Mouse (Mus musculus): Measurements from ENCODE around the gene Atg16l2. TPM values are rescaled to one million over a fixed set of nuclear protein-coding genes. Genes with fewer than 3 reads are reported as not detected.
A peak's percentile ranks its signal among the peaks of the same experiment; 100 is the strongest.

Gene Atg16l2
- polyA plus RNA-seq, 1 experiment = 0.17 TPM

DNA sequence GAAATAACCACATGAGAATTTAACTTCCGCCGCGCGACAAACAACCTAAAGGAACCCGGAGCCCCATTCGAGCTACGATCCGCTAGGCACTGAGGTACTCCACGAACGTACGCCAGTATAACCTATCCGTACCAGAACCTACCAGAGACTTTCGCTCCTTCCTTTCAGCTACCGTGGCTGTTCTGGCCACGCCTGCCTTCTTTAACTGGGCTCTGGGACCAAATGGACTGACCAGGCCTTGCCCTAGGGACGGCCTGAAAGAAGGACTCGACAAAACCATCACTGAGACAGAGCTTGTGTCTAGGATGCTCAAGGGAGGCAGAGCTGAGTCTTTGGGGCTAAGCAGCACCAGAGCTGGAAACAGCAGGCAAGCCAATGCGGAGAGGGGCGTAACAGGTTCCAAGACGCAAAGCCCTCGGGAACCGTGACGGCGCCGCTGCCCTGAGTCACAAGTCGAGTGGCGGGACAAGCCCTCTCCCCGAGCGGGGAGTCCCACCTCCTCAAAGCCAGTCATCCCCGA is 630 bp downstream of the Atg16l2 start:
- Histone ChIP-seq H3K27me3 (ENCODE audit: control insufficient read depth) (peaks cover 43% of the 10 kb centered on the region), H3K4me3 (replicated peaks) (peak overlapping the region; percentile 67)
- TF ChIP-seq TAL1 (IDR thresholded peaks at IDR 0.05; ENCODE audit: low read length) (no peak), GATA1 (IDR thresholded peaks at IDR 0.05; ENCODE audit: low read length) (no peak)

DNA sequence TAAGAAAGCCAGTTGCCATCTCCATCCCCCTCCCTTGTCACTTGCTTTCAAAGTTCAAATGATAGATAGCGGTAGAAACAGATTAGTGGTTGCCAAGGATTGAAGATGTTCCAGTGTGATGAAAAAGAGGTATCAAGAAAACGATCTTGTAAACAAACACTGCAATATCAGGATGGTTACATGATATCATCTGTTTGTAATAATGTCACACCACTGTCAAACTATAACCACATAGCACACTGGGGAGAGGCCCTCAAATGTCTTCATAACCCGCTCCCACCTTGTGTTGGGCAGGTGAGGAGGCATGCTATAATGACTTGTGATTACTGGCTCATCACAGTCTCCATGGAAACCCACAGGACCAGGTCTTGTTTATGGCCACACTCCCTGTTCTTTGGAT is 3.7 kb downstream of the Atg16l2 start:
- peaks cover 21% of the 10 kb centered on the region for H3K4me1 ChIP-seq (ENCODE audit: control insufficient read depth)
- no peak for TF ChIP-seq TAL1 (IDR thresholded peaks at IDR 0.05; ENCODE audit: low read length)
- H3K36me3 ChIP-seq (ENCODE audit: control insufficient read depth) = no peaks in the 10 kb centered on the region
- no peak overlapping the region for H3K4me3 ChIP-seq (replicated peaks)
- peaks cover 46% of the 10 kb centered on the region for H3K27me3 ChIP-seq (ENCODE audit: control insufficient read depth)
- no peaks in the 10 kb centered on the region for H3K9me3 ChIP-seq (ENCODE audit: control insufficient read depth, low read length)

More for the DNA sequence above, 630 bp downstream of the Atg16l2 start:
- H3K36me3 ChIP-seq (ENCODE audit: control insufficient read depth) = no peaks in the 10 kb centered on the region
- H3K9me3 ChIP-seq (ENCODE audit: control insufficient read depth, low read length) = no peaks in the 10 kb centered on the region
- peaks cover 24% of the 10 kb centered on the region for H3K4me1 ChIP-seq (ENCODE audit: control insufficient read depth)

DNA sequence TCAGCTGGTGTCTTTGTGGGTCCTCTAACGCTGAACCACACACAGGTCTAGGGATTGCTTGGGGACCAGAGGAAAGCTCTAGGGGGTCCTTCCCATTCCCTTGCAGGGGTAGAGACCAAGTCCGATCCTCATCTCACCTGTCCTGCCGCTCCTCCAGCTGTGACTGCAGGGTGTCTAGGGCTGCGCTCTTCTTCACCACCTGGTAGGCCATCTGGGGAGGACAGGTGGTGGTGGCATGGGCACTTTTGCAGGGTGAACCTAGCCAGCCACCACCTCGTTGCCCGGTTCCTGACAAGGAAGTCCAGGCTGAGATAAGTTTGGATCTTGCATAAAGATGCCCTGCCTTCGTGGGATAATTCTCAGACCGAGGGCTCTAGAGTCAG is 5.0 kb downstream of the Atg16l2 start:
- Histone ChIP-seq H3K36me3 (ENCODE audit: control insufficient read depth) (no peaks in the 10 kb centered on the region), H3K4me1 (ENCODE audit: control insufficient read depth) (peaks cover 16% of the 10 kb centered on the region), H3K4me3 (replicated peaks) (no peak overlapping the region), H3K9me3 (ENCODE audit: control insufficient read depth, low read length) (no peaks in the 10 kb centered on the region), H3K27me3 (ENCODE audit: control insufficient read depth) (peaks cover 46% of the 10 kb centered on the region)
- TF ChIP-seq TAL1 (IDR thresholded peaks at IDR 0.05; ENCODE audit: low read length) (no peak), GATA1 (IDR thresholded peaks at IDR 0.05; ENCODE audit: low read length) (no peak)

DNA sequence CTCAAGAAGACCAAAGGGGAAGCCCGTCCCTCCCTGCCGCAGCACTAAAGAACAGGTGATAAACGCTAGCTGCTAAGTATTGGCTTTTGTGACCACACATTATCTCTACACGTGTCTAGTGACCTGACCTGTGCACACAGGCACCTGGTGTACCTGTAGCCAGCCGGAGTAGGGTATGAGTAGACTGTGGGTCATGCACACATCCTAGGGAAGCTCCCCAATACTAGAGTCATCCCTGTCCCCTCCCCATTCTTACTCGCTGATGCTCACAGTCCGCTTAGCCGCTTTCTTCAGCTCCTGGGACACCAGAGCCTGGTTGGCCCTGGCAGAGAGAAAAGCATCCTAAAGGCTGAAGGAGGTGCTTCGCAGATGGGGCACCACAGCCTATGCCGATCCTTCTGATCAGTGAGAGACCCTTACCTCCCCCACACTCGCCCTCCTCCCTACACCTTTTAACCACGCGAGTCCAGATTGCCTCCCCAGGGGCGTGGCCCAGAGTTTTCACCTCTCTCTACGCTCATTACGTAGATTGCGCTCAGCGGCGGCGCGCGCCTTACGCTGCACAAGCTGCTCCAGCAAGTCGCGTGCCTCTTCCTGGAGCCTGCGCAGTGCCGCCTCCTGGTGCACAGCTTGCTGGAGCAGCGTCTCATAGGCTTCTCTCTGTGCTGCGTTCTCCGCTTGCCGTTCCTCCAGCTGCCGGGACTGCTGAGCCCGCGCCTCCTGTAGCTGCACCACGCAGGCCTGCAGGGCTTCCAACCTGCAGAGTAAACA is 5.6 kb downstream of the Atg16l2 start:
- Histone ChIP-seq H3K27me3 (ENCODE audit: control insufficient read depth) (peaks cover 40% of the 10 kb centered on the region), H3K4me1 (ENCODE audit: control insufficient read depth) (peaks cover 10% of the 10 kb centered on the region), H3K4me3 (replicated peaks) (no peak overlapping the region), H3K36me3 (ENCODE audit: control insufficient read depth) (no peaks in the 10 kb centered on the region), H3K9me3 (ENCODE audit: control insufficient read depth, low read length) (no peaks in the 10 kb centered on the region)
- no peak for TF ChIP-seq GATA1 (IDR thresholded peaks at IDR 0.05; ENCODE audit: low read length)
- no peak for TF ChIP-seq TAL1 (IDR thresholded peaks at IDR 0.05; ENCODE audit: low read length)

DNA sequence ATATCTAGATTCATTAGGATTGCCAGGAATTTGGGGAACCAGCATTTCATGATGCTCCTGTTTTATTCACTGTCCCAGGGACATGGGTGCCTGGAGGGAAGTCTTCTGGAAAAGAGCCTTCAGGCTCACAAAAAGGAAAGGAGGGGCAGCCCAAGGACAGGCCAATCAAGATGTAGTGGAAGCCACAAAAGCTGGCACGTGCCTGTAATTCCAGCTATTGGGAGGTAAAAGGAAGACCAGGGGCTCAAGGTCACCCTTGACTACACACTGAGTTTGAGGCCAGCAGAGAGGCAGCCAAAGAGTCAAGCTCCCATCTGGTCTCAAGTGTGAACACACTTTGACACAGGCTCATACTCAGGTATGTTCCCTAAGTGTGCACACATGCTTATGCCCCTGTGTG is 6.6 kb downstream of the Atg16l2 start:
- Histone ChIP-seq H3K9me3 (ENCODE audit: control insufficient read depth, low read length) (no peaks in the 10 kb centered on the region), H3K36me3 (ENCODE audit: control insufficient read depth) (no peaks in the 10 kb centered on the region; the same call in 1 of the 2 replicates), H3K4me1 (ENCODE audit: control insufficient read depth) (peaks cover 5% of the 10 kb centered on the region; the same call in 1 of the 2 replicates), H3K4me3 (replicated peaks) (no peak overlapping the region), H3K27me3 (ENCODE audit: control insufficient read depth) (peaks cover 30% of the 10 kb centered on the region)
- TF ChIP-seq GATA1 (IDR thresholded peaks at IDR 0.05; ENCODE audit: low read length) = no peak
- no peak for TF ChIP-seq TAL1 (IDR thresholded peaks at IDR 0.05; ENCODE audit: low read length)

DNA sequence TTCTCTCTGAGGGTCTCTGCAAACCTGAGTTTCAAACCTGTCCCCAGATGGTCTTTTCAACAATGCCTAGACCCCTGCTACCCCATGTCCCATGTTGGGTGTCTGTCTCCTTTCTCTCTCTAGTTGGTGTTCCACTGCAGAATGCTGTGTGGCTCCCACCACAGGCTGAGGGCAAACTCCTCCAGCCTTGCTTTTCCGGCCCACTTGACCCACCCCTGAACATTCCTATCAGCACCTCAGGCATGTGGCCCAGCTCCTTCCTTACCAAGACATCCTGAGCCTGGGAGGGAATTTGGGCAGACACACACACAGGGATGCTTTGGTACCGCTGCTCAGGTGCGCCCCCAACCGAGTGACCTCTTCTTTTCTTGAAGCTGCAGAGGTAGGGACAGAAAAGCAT is 8.4 kb downstream of the Atg16l2 start:
- Histone ChIP-seq H3K4me1 (ENCODE audit: control insufficient read depth) (peaks cover 5% of the 10 kb centered on the region; the same call in 1 of the 2 replicates), H3K36me3 (ENCODE audit: control insufficient read depth) (no peaks in the 10 kb centered on the region; the same call in 1 of the 2 replicates), H3K4me3 (replicated peaks) (no peak overlapping the region), H3K27me3 (ENCODE audit: control insufficient read depth) (peaks cover 19% of the 10 kb centered on the region), H3K9me3 (ENCODE audit: control insufficient read depth, low read length) (no peaks in the 10 kb centered on the region)
- TF ChIP-seq GATA1 (IDR thresholded peaks at IDR 0.05; ENCODE audit: low read length) = no peak
- no peak for TF ChIP-seq TAL1 (IDR thresholded peaks at IDR 0.05; ENCODE audit: low read length)

DNA sequence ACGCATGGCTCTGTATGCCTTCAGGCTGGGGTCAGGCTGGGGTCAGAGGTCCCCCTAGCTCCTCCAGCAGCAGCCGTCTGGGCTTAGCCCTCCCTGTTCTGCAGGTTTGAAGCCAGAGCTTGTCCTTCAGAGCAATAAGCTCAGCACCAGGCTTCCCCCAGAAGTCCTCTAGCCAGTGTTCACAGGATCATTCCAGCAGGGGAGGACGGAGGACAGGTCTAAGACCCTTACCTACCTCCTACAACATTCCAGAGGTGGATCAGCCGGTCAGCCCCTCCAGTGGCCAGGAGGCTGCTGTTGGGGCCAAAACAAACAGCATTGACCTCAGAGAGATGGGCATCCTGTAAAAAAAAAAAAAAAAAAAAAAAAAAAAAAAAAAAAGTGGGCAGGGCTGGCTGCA is 8.9 kb downstream of the Atg16l2 start:
- TF ChIP-seq TAL1 (IDR thresholded peaks at IDR 0.05; ENCODE audit: low read length) (no peak), GATA1 (IDR thresholded peaks at IDR 0.05; ENCODE audit: low read length) (no peak)

DNA sequence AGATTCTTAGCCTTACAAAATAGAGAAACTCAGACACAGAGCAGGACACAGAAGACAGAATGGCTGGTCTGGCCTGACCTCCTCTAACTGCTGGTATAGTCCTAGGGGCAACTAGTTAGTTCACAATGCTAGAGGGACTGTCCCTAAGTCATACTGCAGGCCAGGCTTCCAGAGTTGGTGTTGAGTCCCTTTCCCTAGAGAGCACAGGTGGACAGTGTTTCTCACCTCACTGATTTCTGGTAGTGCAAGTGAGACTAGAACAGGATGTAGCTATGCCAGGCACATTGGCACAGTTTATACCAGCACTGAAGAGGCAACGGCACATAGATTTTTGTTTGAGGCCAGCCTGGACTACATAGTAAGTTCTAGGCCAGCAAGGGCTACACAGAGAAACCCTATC is 9.4 kb downstream of the Atg16l2 start:
- Histone ChIP-seq H3K4me3 (replicated peaks) (no peak overlapping the region), H3K9me3 (ENCODE audit: control insufficient read depth, low read length) (no peaks in the 10 kb centered on the region), H3K36me3 (ENCODE audit: control insufficient read depth) (no peaks in the 10 kb centered on the region; the same call in 1 of the 2 replicates), H3K4me1 (ENCODE audit: control insufficient read depth) (peaks cover 5% of the 10 kb centered on the region; the same call in 1 of the 2 replicates), H3K27me3 (ENCODE audit: control insufficient read depth) (peaks cover 14% of the 10 kb centered on the region)
- TF ChIP-seq TAL1 (IDR thresholded peaks at IDR 0.05; ENCODE audit: low read length) (no peak), GATA1 (IDR thresholded peaks at IDR 0.05; ENCODE audit: low read length) (no peak)

More for the DNA sequence above, 8.9 kb downstream of the Atg16l2 start:
- Histone ChIP-seq H3K9me3 (ENCODE audit: control insufficient read depth, low read length) (no peaks in the 10 kb centered on the region), H3K4me3 (replicated peaks) (no peak overlapping the region), H3K4me1 (ENCODE audit: control insufficient read depth) (peaks cover 5% of the 10 kb centered on the region; the same call in 1 of the 2 replicates), H3K36me3 (ENCODE audit: control insufficient read depth) (no peaks in the 10 kb centered on the region; the same call in 1 of the 2 replicates), H3K27me3 (ENCODE audit: control insufficient read depth) (peaks cover 18% of the 10 kb centered on the region)

DNA sequence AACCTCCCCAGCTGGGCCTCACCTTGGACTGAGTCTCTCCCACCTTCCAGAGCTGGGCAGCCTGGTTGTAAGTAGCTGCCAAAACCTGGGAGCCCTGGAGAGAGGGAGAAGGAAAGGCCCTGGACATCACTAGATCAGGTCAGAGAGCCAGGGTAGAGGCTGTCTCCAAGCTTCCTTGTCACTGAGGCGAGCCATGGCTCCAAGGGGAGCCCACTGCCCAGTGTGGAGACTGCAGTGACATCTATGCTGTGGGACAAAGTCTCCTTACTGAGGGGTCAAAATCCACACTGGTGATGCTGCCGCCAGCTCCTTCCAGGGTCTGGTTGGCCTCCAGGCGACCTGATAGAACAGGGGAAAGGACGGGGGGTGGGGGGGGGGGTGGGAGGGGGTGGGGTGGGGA is 10.0 kb downstream of the Atg16l2 start:
- Histone ChIP-seq H3K4me1 (ENCODE audit: control insufficient read depth) (peaks cover 4% of the 10 kb centered on the region; the same call in 1 of the 2 replicates), H3K27me3 (ENCODE audit: control insufficient read depth) (peaks cover 10% of the 10 kb centered on the region), H3K4me3 (replicated peaks) (no peak overlapping the region), H3K36me3 (ENCODE audit: control insufficient read depth) (no peaks in the 10 kb centered on the region; the same call in 1 of the 2 replicates), H3K9me3 (ENCODE audit: control insufficient read depth, low read length) (no peaks in the 10 kb centered on the region)
- TF ChIP-seq GATA1 (IDR thresholded peaks at IDR 0.05; ENCODE audit: low read length) = no peak
- no peak for TF ChIP-seq TAL1 (IDR thresholded peaks at IDR 0.05; ENCODE audit: low read length)
